Mouse (Mus musculus): ENCODE data around the gene Olfr1352.

GRCm38 (mm10) chr10:79028441-79028840 lies 47.6 kb downstream of the Olfr1352 start, which contains the start of gene Olfr57:
- TF ChIP-seq CTCF (IDR thresholded peaks at IDR 0.05) = no peak
- no peak for TF ChIP-seq EP300 (IDR thresholded peaks at IDR 0.05; ENCODE audit: insufficient read depth, low read depth, low read length)
